7 mouse cellular contexts compared by ENCODE assay signal in the genomic region with DNA sequence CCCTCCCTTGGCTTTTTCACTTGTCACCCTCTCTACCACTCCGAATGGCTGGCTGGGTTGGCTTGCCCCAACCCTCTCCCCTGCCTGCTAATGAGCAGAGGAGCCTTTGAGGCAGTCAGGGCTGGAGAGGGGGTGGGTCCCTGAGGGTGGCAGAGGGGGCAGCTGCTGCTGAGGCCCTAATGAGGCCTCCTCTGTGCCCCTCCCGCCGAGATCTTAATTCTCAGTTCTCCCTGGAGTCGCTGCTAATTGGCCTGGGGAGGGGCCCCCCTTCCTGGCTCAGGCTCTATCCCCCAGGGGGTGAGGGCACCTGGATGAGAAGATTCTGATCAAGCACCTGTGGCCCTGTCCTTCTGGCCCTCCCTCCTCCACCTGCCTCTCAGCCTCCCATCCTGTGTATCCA. TPM values are rescaled to one million over a fixed set of nuclear protein-coding genes. Genes with fewer than 3 reads are reported as not detected.
DNase-seq lines count a peak whose midpoint lies in the region; ATAC-seq and TF ChIP-seq lines count a peak whose summit lies in the region.

No protein-coding gene starts in this region.

- H3K4me1 ChIP-seq in kidney, embryonic 16.5 days (ENCODE audit: insufficient read depth, low read length), result peaks cover 38% of the 10 kb centered on the region
- H3K4me1 ChIP-seq in embryonic facial prominence, embryonic 15.5 days, result peaks cover 62% of the 10 kb centered on the region
- peaks cover 4% of the 10 kb centered on the region; the same call in 1 of the 2 replicates for H3K4me1 ChIP-seq in hindbrain, postnatal 0 days (ENCODE audit: insufficient read depth, low read length)
- H3K4me1 ChIP-seq in neural tube, embryonic 15.5 days, result peaks cover 35% of the 10 kb centered on the region

- no peak for DNase-seq in kidney, adult 11 months
- DNase-seq in hindbrain, postnatal 0 days (ENCODE audit: low spot score), result no peak
- no peak for DNase-seq in adipocyte (ENCODE audit: low spot score)

- WGBS in kidney, embryonic 16.5 days, result 8% methylated on average over 4 of the region's 4 CpGs
- WGBS in embryonic facial prominence, embryonic 15.5 days, result 3% methylated on average over 4 of the region's 4 CpGs
- 3% methylated on average over 4 of the region's 4 CpGs for WGBS in hindbrain, postnatal 0 days
- WGBS in neural tube, embryonic 15.5 days, result under 1% methylated on average over 4 of the region's 4 CpGs

- no peaks in the 10 kb centered on the region for H3K9me3 ChIP-seq in kidney, embryonic 16.5 days (ENCODE audit: low read length)
- no peaks in the 10 kb centered on the region for H3K9me3 ChIP-seq in embryonic facial prominence, embryonic 15.5 days (replicated peaks)
- H3K9me3 ChIP-seq in hindbrain, postnatal 0 days (ENCODE audit: low read length), result no peaks in the 10 kb centered on the region
- H3K9me3 ChIP-seq in neural tube, embryonic 15.5 days (replicated peaks), result no peaks in the 10 kb centered on the region

- H3K9ac ChIP-seq in kidney, embryonic 16.5 days (replicated peaks; ENCODE audit: low read length), result no peak overlapping the region
- no peak overlapping the region for H3K9ac ChIP-seq in embryonic facial prominence, embryonic 15.5 days
- no peak overlapping the region for H3K9ac ChIP-seq in hindbrain, postnatal 0 days (replicated peaks; ENCODE audit: low read length)
- H3K9ac ChIP-seq in neural tube, embryonic 15.5 days (replicated peaks), result no peak overlapping the region

- H3K27me3 ChIP-seq in kidney, embryonic 16.5 days (ENCODE audit: insufficient read depth, low read length), result peaks cover 17% of the 10 kb centered on the region
- peaks cover 8% of the 10 kb centered on the region for H3K27me3 ChIP-seq in embryonic facial prominence, embryonic 15.5 days
- no peaks in the 10 kb centered on the region for H3K27me3 ChIP-seq in hindbrain, postnatal 0 days (ENCODE audit: insufficient read depth, low read length)
- peaks cover 35% of the 10 kb centered on the region for H3K27me3 ChIP-seq in neural tube, embryonic 15.5 days (replicated peaks)

- no peak for TF ChIP-seq CTCF in hindbrain, postnatal 0 days (IDR thresholded peaks at IDR 0.05; ENCODE audit: low read depth)

- H3K36me3 ChIP-seq in kidney, embryonic 16.5 days (ENCODE audit: insufficient read depth, low read length), result no peaks in the 10 kb centered on the region
- H3K36me3 ChIP-seq in embryonic facial prominence, embryonic 15.5 days, result no peaks in the 10 kb centered on the region
- H3K36me3 ChIP-seq in hindbrain, postnatal 0 days (ENCODE audit: insufficient read depth, low read length), result no peaks in the 10 kb centered on the region
- H3K36me3 ChIP-seq in neural tube, embryonic 15.5 days, result no peaks in the 10 kb centered on the region

- H3K4me2 ChIP-seq in kidney, embryonic 16.5 days (replicated peaks; ENCODE audit: low read depth, low read length), result peak overlapping the region; percentile 59
- peak overlapping the region; percentile 40 for H3K4me2 ChIP-seq in embryonic facial prominence, embryonic 15.5 days (replicated peaks)
- peak overlapping the region; percentile 52; the same call in 1 of the 2 replicates for H3K4me2 ChIP-seq in hindbrain, postnatal 0 days (ENCODE audit: low read depth, low read length)
- peak overlapping the region; percentile 58 for H3K4me2 ChIP-seq in neural tube, embryonic 15.5 days

- ATAC-seq in kidney, embryonic 16.5 days (ENCODE audit: low FRiP score, low TSS enrichment), result no peak
- ATAC-seq in embryonic facial prominence, embryonic 15.5 days (ENCODE audit: insufficient number of reproducible peaks, low FRiP score, low TSS enrichment, low read depth), result peak; percentile 13; the same call in 1 of the 2 replicates
- peak; percentile 4; the same call in 1 of the 2 replicates for ATAC-seq in hindbrain, postnatal 0 days
- no peak for ATAC-seq in neural tube, embryonic 15.5 days (ENCODE audit: low FRiP score)
- no peak for ATAC-seq in CD4-positive, CD25-positive, alpha-beta regulatory T cell, adult 4 months

- H3K4me3 ChIP-seq in kidney, embryonic 16.5 days (ENCODE audit: low read length), result peak overlapping the region; percentile 24
- peak overlapping the region; percentile 20 for H3K4me3 ChIP-seq in embryonic facial prominence, embryonic 15.5 days (replicated peaks)
- no peak overlapping the region for H3K4me3 ChIP-seq in hindbrain, postnatal 0 days (ENCODE audit: low read length)
- H3K4me3 ChIP-seq in neural tube, embryonic 15.5 days (replicated peaks), result no peak overlapping the region

- no peak overlapping the region for H3K27ac ChIP-seq in kidney, embryonic 16.5 days (ENCODE audit: low read length)
- H3K27ac ChIP-seq in embryonic facial prominence, embryonic 15.5 days (replicated peaks), result no peak overlapping the region
- H3K27ac ChIP-seq in hindbrain, postnatal 0 days, result no peak overlapping the region
- H3K27ac ChIP-seq in neural tube, embryonic 15.5 days (replicated peaks), result no peak overlapping the region

RNA-seq across cellular contexts. Expression of a gene that starts 2.7 kb away (rescaled TPM):
- polyA plus RNA-seq in kidney, embryonic 16.5 days (2015; fragmentation: Nextera tagmentation; extraction: Ambion mirVana), result 7.7 and 10.5 TPM in 2 replicates
- 27.8 and 36.3 TPM in 2 replicates for polyA plus RNA-seq in embryonic facial prominence, embryonic 15.5 days (2015; fragmentation: Nextera tagmentation; extraction: Ambion mirVana)
- total RNA-seq in hindbrain, postnatal 0 days (2014; rRNA removed), result 4.1 TPM in 1 of 2 replicates, not detected in the other
- polyA plus RNA-seq in hindbrain, postnatal 0 days (2015; fragmentation: Nextera tagmentation; extraction: Ambion mirVana), result 0.62 and 4.7 TPM in 2 replicates
- 4.0 and 4.1 TPM in 2 replicates for polyA plus RNA-seq in neural tube, embryonic 15.5 days (2015; fragmentation: Nextera tagmentation; extraction: Ambion mirVana)
- not detected for polyA plus RNA-seq in CD4-positive, CD25-positive, alpha-beta regulatory T cell, adult 4 months (2017; shearing (Covaris generic))

RNA-seq across cellular contexts. Expression of a gene that starts 12.0 kb away (rescaled TPM):
- polyA plus RNA-seq in kidney, embryonic 16.5 days (2015; fragmentation: Nextera tagmentation; extraction: Ambion mirVana), result 1.9 and 2.6 TPM in 2 replicates
- polyA plus RNA-seq in embryonic facial prominence, embryonic 15.5 days (2015; fragmentation: Nextera tagmentation; extraction: Ambion mirVana), result 2.5 and 3.1 TPM in 2 replicates
- 0.18 and 0.21 TPM in 2 replicates for total RNA-seq in hindbrain, postnatal 0 days (2014; rRNA removed)
- 0.05 TPM in 2 replicates for polyA plus RNA-seq in hindbrain, postnatal 0 days (2015; fragmentation: Nextera tagmentation; extraction: Ambion mirVana)
- 1.1 and 1.3 TPM in 2 replicates for polyA plus RNA-seq in neural tube, embryonic 15.5 days (2015; fragmentation: Nextera tagmentation; extraction: Ambion mirVana)
- polyA plus RNA-seq in CD4-positive, CD25-positive, alpha-beta regulatory T cell, adult 4 months (2017; shearing (Covaris generic)), result 10 to 100 TPM in 1 of 2 experiments, 1 to 10 TPM in 1; 7.9 to 10.2 TPM

RNA-seq across cellular contexts. Expression of a gene that starts 19.2 kb away (rescaled TPM):
- 2.0 and 2.1 TPM in 2 replicates for polyA plus RNA-seq in kidney, embryonic 16.5 days (2015; fragmentation: Nextera tagmentation; extraction: Ambion mirVana)
- polyA plus RNA-seq in embryonic facial prominence, embryonic 15.5 days (2015; fragmentation: Nextera tagmentation; extraction: Ambion mirVana), result 5.4 and 6.3 TPM in 2 replicates
- total RNA-seq in hindbrain, postnatal 0 days (2014; rRNA removed), result 85.9 and 95.6 TPM in 2 replicates
- polyA plus RNA-seq in hindbrain, postnatal 0 days (2015; fragmentation: Nextera tagmentation; extraction: Ambion mirVana), result 7.2 TPM in 2 replicates
- polyA plus RNA-seq in neural tube, embryonic 15.5 days (2015; fragmentation: Nextera tagmentation; extraction: Ambion mirVana), result 3.7 and 4.8 TPM in 2 replicates
- polyA plus RNA-seq in CD4-positive, CD25-positive, alpha-beta regulatory T cell, adult 4 months (2017; shearing (Covaris generic)), result not detected

RNA-seq across cellular contexts. Expression of a gene that starts 29.6 kb away (rescaled TPM):
- polyA plus RNA-seq in kidney, embryonic 16.5 days (2015; fragmentation: Nextera tagmentation; extraction: Ambion mirVana), result 145 and 154 TPM in 2 replicates
- 117 and 138 TPM in 2 replicates for polyA plus RNA-seq in embryonic facial prominence, embryonic 15.5 days (2015; fragmentation: Nextera tagmentation; extraction: Ambion mirVana)
- total RNA-seq in hindbrain, postnatal 0 days (2014; rRNA removed), result 1,865 and 2,018 TPM in 2 replicates
- 435 and 441 TPM in 2 replicates for polyA plus RNA-seq in hindbrain, postnatal 0 days (2015; fragmentation: Nextera tagmentation; extraction: Ambion mirVana)
- polyA plus RNA-seq in neural tube, embryonic 15.5 days (2015; fragmentation: Nextera tagmentation; extraction: Ambion mirVana), result 336 and 404 TPM in 2 replicates
- polyA plus RNA-seq in CD4-positive, CD25-positive, alpha-beta regulatory T cell, adult 4 months (2017; shearing (Covaris generic)), result 100 to 1,000 TPM in 1 of 2 experiments, 10 to 100 TPM in 1; 48.5 to 103 TPM

RNA-seq across cellular contexts. Expression of a gene that starts 50.2 kb away (rescaled TPM):
- 7.4 and 7.5 TPM in 2 replicates for polyA plus RNA-seq in kidney, embryonic 16.5 days (2015; fragmentation: Nextera tagmentation; extraction: Ambion mirVana)
- 22.4 and 26.0 TPM in 2 replicates for polyA plus RNA-seq in embryonic facial prominence, embryonic 15.5 days (2015; fragmentation: Nextera tagmentation; extraction: Ambion mirVana)
- total RNA-seq in hindbrain, postnatal 0 days (2014; rRNA removed), result 106 and 118 TPM in 2 replicates
- polyA plus RNA-seq in hindbrain, postnatal 0 days (2015; fragmentation: Nextera tagmentation; extraction: Ambion mirVana), result 138 and 139 TPM in 2 replicates
- 117 and 137 TPM in 2 replicates for polyA plus RNA-seq in neural tube, embryonic 15.5 days (2015; fragmentation: Nextera tagmentation; extraction: Ambion mirVana)
- polyA plus RNA-seq in CD4-positive, CD25-positive, alpha-beta regulatory T cell, adult 4 months (2017; shearing (Covaris generic)), result not detected

Comparison
In these comparisons a context has a peak if more than half of its experiments do, and no peak if none do; other contexts are left out.
1. ATAC-seq: peak in embryonic facial prominence, embryonic 15.5 days (single experiment) and hindbrain, postnatal 0 days (single experiment); none in kidney, embryonic 16.5 days (single experiment), neural tube, embryonic 15.5 days (single experiment) and CD4-positive, CD25-positive, alpha-beta regulatory T cell, adult 4 months (single experiment).
2. H3K4me3 ChIP-seq: peak in kidney, embryonic 16.5 days (single experiment) and embryonic facial prominence, embryonic 15.5 days (single experiment); none in hindbrain, postnatal 0 days (single experiment) and neural tube, embryonic 15.5 days (single experiment).
3. Peak in every context shown above with its lines, with median percentiles within 50 percentile points of each other: H3K4me2 ChIP-seq.